Mouse (Mus musculus) embryonic facial prominence, embryonic 12.5 days (tissue): ENCODE measurements around the gene Ptges2. TPM values are rescaled to one million over a fixed set of nuclear protein-coding genes. Genes with fewer than 3 reads are reported as not detected.

Experiments
- ATAC-seq: fragments of 200-750 bp; cut with Nextera tagmentation; 2 replicates; pipeline ENCODE4 v1.8.0; 2017; ENCODE audit not compliant: insufficient number of reproducible peaks, insufficient read depth, low FRiP score, low TSS enrichment
- H3K27ac ChIP-seq: fragments of 300-500 bp; sonication (generic); 2 replicates; pipeline ENCODE4 v1.5.1; 2016; ENCODE audit warnings: mild to moderate bottlenecking
- H3K27me3 ChIP-seq: fragments of 300-500 bp; sonication (generic); 2 replicates; pipeline ENCODE4 v1.6.1; 2016; ENCODE audit warnings: mild to moderate bottlenecking, moderate library complexity
- H3K36me3 ChIP-seq: fragments of 300-500 bp; sonication (generic); 2 replicates; pipeline ENCODE4 v1.6.1; 2016; ENCODE audit warnings: mild to moderate bottlenecking
- H3K4me1 ChIP-seq: fragments of 300-500 bp; sonication (generic); 2 replicates; pipeline ENCODE4 v1.6.1; 2016
- H3K4me2 ChIP-seq: fragments of 300-500 bp; sonication (generic); replicated peaks from 2 replicates; pipeline ENCODE4 v1.6.1; 2016; ENCODE audit warnings: mild to moderate bottlenecking, moderate library complexity
- H3K4me3 ChIP-seq: fragments of 300-500 bp; sonication (generic); 2 replicates; pipeline ENCODE4 v1.5.1; 2016; ENCODE audit warnings: mild to moderate bottlenecking
- H3K9ac ChIP-seq: fragments of 300-500 bp; sonication (generic); 2 replicates; pipeline ENCODE4 v1.6.1; 2016; ENCODE audit warnings: mild to moderate bottlenecking, moderate library complexity
- H3K9me3 ChIP-seq: fragments of 300-500 bp; sonication (generic); 2 replicates; pipeline ENCODE4 v1.6.1; 2016; ENCODE audit warnings: mild to moderate bottlenecking, moderate library complexity
- WGBS: fragments of 180-500 bp; shearing (Covaris S2); methylation state at CpG from one replicate; pipeline ENCODE4 v1.1.7; 2016; 5-methylcytosine and 5-hydroxymethylcytosine counted together
- polyA plus RNA-seq: library from polyadenylated mRNA; unstranded; fragments of >200 nt; fragmentation: Nextera tagmentation; extraction: Ambion mirVana; gene quantifications from 2 replicates; pipeline ENCODE4 v1.2.1, GENCODE M21; 2016

Gene Ptges2
- polyA plus RNA-seq, 1 experiment from 2014 or later: 36.1 TPM

- Histone ChIP-seq H3K9me3 (no peaks in the 10 kb centered on the region), H3K4me3 (no peak overlapping the region), H3K4me2 (peak overlapping the region; percentile 81), H3K9ac (no peak overlapping the region), H3K4me1 (peaks cover 49% of the 10 kb centered on the region), H3K36me3 (no peaks in the 10 kb centered on the region), H3K27me3 (no peaks in the 10 kb centered on the region), H3K27ac (peak overlapping the region; percentile 65)
- WGBS: 81% methylated on average over 4 of the region's 4 CpGs
- no peak for ATAC-seq
Measured at GRCm38 (mm10) chr2:32429215-32429891, 33.7 kb downstream of the Ptges2 start.

- ATAC-seq: peak; percentile 92
- 6% methylated on average over 18 of the region's 18 CpGs for WGBS
- H3K9me3 ChIP-seq: no peaks in the 10 kb centered on the region
- H3K4me1 ChIP-seq: peaks cover 36% of the 10 kb centered on the region
- no peaks in the 10 kb centered on the region for H3K36me3 ChIP-seq
- peak overlapping the region; percentile 50 for H3K9ac ChIP-seq
- H3K4me2 ChIP-seq: peak overlapping the region; percentile 81
- peak overlapping the region; percentile 74 for H3K27ac ChIP-seq
- peak overlapping the region; percentile 41 for H3K4me3 ChIP-seq
- no peaks in the 10 kb centered on the region for H3K27me3 ChIP-seq
Measured at GRCm38 (mm10) chr2:32430701-32431676, 35.3 kb downstream of the Ptges2 start.

GRCm38 (mm10) chr2:32436686-32437372 lies 41.1 kb downstream of the Ptges2 start:
- Histone ChIP-seq H3K27me3 (no peaks in the 10 kb centered on the region), H3K4me2 (no peak overlapping the region), H3K9me3 (no peaks in the 10 kb centered on the region), H3K9ac (no peak overlapping the region), H3K4me3 (no peak overlapping the region), H3K27ac (peak overlapping the region; percentile 64), H3K4me1 (peaks cover 21% of the 10 kb centered on the region; the same call in 1 of the 2 replicates), H3K36me3 (no peaks in the 10 kb centered on the region)
- ATAC-seq: 0 out of 2 replicates have a peak, but pooled peaks have one; percentile 52
- WGBS: 61% methylated on average over 3 of the region's 3 CpGs

- H3K27ac ChIP-seq: peak overlapping the region; percentile 64; the same call in 1 of the 2 replicates
- H3K27me3 ChIP-seq: no peaks in the 10 kb centered on the region
- WGBS: 61% methylated on average over 2 of the region's 2 CpGs
- no peak overlapping the region for H3K9ac ChIP-seq
- H3K9me3 ChIP-seq: no peaks in the 10 kb centered on the region
- H3K36me3 ChIP-seq: no peaks in the 10 kb centered on the region
- ATAC-seq: no peak
- H3K4me2 ChIP-seq: no peak overlapping the region
- no peak overlapping the region for H3K4me3 ChIP-seq
- peaks cover 21% of the 10 kb centered on the region; the same call in 1 of the 2 replicates for H3K4me1 ChIP-seq
Measured at GRCm38 (mm10) chr2:32437612-32438166, 42.0 kb downstream of the Ptges2 start.

GRCm38 (mm10) chr2:32438733-32439132 lies 43.0 kb downstream of the Ptges2 start:
- Histone ChIP-seq H3K27ac (no peak overlapping the region), H3K36me3 (no peaks in the 10 kb centered on the region), H3K4me2 (no peak overlapping the region), H3K4me3 (no peak overlapping the region), H3K4me1 (peaks cover 21% of the 10 kb centered on the region; the same call in 1 of the 2 replicates), H3K9ac (no peak overlapping the region), H3K9me3 (no peaks in the 10 kb centered on the region), H3K27me3 (no peaks in the 10 kb centered on the region)
- WGBS: 87% methylated on average over 3 of the region's 3 CpGs
- ATAC-seq: no peak

GRCm38 (mm10) chr2:32439177-32439576 lies 43.5 kb downstream of the Ptges2 start:
- no peak overlapping the region for H3K4me3 ChIP-seq
- H3K4me2 ChIP-seq: no peak overlapping the region
- no peaks in the 10 kb centered on the region for H3K9me3 ChIP-seq
- H3K36me3 ChIP-seq: no peaks in the 10 kb centered on the region
- H3K9ac ChIP-seq: no peak overlapping the region
- peaks cover 21% of the 10 kb centered on the region; the same call in 1 of the 2 replicates for H3K4me1 ChIP-seq
- H3K27me3 ChIP-seq: no peaks in the 10 kb centered on the region
- WGBS: 40% methylated on average over 6 of the region's 6 CpGs
- ATAC-seq: no peak
- no peak overlapping the region for H3K27ac ChIP-seq

GRCm38 (mm10) chr2:32440164-32440563 lies 44.5 kb downstream of the Ptges2 start:
- peak overlapping the region; percentile 42; the same call in 1 of the 2 replicates for H3K27ac ChIP-seq

GRCm38 (mm10) chr2:32440632-32441031 lies 44.9 kb downstream of the Ptges2 start:
- Histone ChIP-seq H3K4me2 (no peak overlapping the region), H3K27me3 (no peaks in the 10 kb centered on the region), H3K4me1 (peaks cover 21% of the 10 kb centered on the region; the same call in 1 of the 2 replicates), H3K36me3 (no peaks in the 10 kb centered on the region), H3K9ac (no peak overlapping the region), H3K27ac (no peak overlapping the region), H3K4me3 (no peak overlapping the region), H3K9me3 (no peaks in the 10 kb centered on the region)
- ATAC-seq: no peak
- 93% methylated on average over 1 of the region's 1 CpGs for WGBS

More at GRCm38 (mm10) chr2:32440164-32440563, 44.5 kb downstream of the Ptges2 start:
- peaks cover 21% of the 10 kb centered on the region; the same call in 1 of the 2 replicates for H3K4me1 ChIP-seq
- no peak overlapping the region for H3K4me3 ChIP-seq
- no peaks in the 10 kb centered on the region for H3K36me3 ChIP-seq
- no peak for ATAC-seq
- H3K9me3 ChIP-seq: no peaks in the 10 kb centered on the region
- no peaks in the 10 kb centered on the region for H3K27me3 ChIP-seq
- no peak overlapping the region for H3K4me2 ChIP-seq
- 68% methylated on average over 2 of the region's 2 CpGs for WGBS
- H3K9ac ChIP-seq: no peak overlapping the region

- Histone ChIP-seq H3K36me3 (no peaks in the 10 kb centered on the region), H3K27me3 (no peaks in the 10 kb centered on the region), H3K4me3 (no peak overlapping the region), H3K4me1 (peaks cover 21% of the 10 kb centered on the region; the same call in 1 of the 2 replicates), H3K4me2 (no peak overlapping the region), H3K27ac (no peak overlapping the region), H3K9me3 (no peaks in the 10 kb centered on the region), H3K9ac (no peak overlapping the region)
- ATAC-seq: no peak
- 88% methylated on average over 2 of the region's 2 CpGs for WGBS
Measured at GRCm38 (mm10) chr2:32441550-32441949, 45.9 kb downstream of the Ptges2 start.

GRCm38 (mm10) chr2:32445535-32445934 lies 49.8 kb downstream of the Ptges2 start:
- Histone ChIP-seq H3K4me3 (no peak overlapping the region), H3K4me2 (no peak overlapping the region), H3K9ac (no peak overlapping the region), H3K4me1 (0 out of 2 replicates have a peak, but pooled peaks cover 16% of the 10 kb centered on the region), H3K27ac (no peak overlapping the region), H3K27me3 (no peaks in the 10 kb centered on the region), H3K36me3 (no peaks in the 10 kb centered on the region), H3K9me3 (no peaks in the 10 kb centered on the region)
- WGBS: 69% methylated on average over 1 of the region's 1 CpGs
- ATAC-seq: no peak
